Mouse (Mus musculus): Measurements from ENCODE around the gene Gm28539.
"Not testable (repeated sequence)": the region's sequence is repeated elsewhere in the genome, so short reads cannot be mapped to it uniquely, and the experiment has no call there.

Gene Gm28539

GRCm38 (mm10) chr16:18849521-18850190 lies 13.3 kb downstream of the Gm28539 start:
- not testable (repeated sequence) for ATAC-seq (ENCODE audit: low TSS enrichment)

DNA sequence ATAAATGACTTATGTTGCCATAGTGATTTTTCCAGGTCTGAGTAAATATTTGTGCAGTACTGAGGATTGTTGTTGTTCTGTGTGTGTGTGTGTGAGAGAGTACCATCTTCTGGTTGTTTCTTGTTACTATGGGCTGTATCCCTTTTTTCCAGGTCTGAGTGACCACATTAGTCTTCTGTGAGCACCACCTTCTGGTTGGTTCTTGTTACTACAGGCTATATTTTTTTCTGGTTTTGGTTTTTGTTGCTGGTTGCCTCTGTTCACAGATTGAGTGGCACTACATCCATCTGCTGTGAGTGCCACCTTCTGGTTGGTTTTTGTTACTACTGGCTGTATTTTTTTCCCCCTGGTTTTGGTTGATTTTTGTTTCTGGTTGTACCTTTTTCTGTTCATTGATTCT lies 22.2 kb downstream of the Gm28539 start:
- ATAC-seq (ENCODE audit: low TSS enrichment) = peak; percentile 59; the same call in 1 of the 2 replicates

DNA sequence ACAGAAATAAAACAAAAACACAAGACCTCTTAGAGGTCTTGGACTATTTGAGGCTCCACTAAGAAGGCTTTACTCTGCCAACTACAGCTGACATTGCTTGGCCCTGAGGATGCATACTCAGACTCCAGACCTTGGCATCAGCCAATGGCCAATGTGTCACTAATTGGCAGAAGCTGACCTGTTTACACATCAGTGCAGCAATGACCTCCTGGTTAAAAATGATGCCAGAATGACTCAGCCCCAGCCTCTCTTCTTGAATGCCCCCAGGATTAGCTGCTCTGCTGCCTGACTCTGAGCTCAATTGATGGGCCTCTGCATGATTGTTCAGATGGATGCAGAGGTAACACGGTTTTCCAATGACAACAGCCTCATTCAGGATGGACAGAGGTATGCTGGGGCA lies 23.8 kb downstream of the Gm28539 start:
- ATAC-seq (ENCODE audit: low TSS enrichment) = 0 out of 2 replicates have a peak, but pooled peaks have one; percentile 44

- ATAC-seq (ENCODE audit: low TSS enrichment) = not testable (repeated sequence)
Measured at GRCm38 (mm10) chr16:18870495-18870894, 34.1 kb downstream of the Gm28539 start.

DNA sequence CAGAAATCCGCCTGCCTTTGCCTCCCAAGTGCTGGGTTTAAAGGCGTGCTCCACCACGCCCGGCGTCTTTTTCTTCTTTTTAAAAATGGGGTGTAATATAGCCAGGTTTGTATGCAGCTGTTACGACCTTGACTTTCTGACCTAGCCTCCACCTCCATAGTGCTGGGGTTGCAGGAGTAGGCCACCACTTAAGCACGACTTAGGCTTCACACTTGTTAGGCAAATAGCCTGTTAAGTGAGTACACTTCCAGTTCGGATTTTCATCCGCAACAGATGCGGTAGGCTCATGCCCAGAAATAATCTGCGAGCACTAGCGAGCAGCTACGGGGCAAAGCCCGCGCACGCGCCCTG lies 39.7 kb downstream of the Gm28539 start:
- ATAC-seq (ENCODE audit: low TSS enrichment) = no peak

GRCm38 (mm10) chr16:18876442-18877308 lies 40.3 kb downstream of the Gm28539 start, which contains the start of the genes Mrpl40 and Hira:
Gene Mrpl40, minus strand, starts transcription at chr16:18876862.
Gene Hira, plus strand, starts transcription at chr16:18877037.
- peak; percentile 75 for ATAC-seq (ENCODE audit: low TSS enrichment)

- peak; percentile 28 for ATAC-seq (ENCODE audit: low TSS enrichment)
Measured at GRCm38 (mm10) chr16:18877386-18878090, 41.2 kb downstream of the Gm28539 start.

GRCm38 (mm10) chr16:18878091-18878720 lies 41.8 kb downstream of the Gm28539 start:
- peak; percentile 4 for ATAC-seq (ENCODE audit: low TSS enrichment)

DNA sequence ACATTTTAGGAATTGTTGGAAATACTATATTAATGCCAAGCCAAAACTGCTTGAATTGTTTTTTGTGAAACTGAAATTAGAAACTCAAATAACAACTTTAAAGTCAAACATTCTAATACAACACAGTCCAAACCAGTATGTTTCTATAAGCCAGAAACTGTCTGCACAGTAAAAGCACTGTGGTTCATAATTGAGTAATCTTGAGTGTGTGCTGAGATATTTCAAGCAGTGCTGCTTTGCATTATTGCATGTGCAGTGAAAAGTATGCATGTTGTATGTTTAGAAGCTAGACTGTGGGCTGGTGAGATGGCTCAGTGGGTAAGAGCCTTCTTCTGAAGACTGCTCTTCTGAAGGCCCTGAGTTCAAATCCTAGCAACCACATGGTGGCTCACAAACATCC lies 47.7 kb downstream of the Gm28539 start:
- no peak for ATAC-seq (ENCODE audit: low TSS enrichment)

DNA sequence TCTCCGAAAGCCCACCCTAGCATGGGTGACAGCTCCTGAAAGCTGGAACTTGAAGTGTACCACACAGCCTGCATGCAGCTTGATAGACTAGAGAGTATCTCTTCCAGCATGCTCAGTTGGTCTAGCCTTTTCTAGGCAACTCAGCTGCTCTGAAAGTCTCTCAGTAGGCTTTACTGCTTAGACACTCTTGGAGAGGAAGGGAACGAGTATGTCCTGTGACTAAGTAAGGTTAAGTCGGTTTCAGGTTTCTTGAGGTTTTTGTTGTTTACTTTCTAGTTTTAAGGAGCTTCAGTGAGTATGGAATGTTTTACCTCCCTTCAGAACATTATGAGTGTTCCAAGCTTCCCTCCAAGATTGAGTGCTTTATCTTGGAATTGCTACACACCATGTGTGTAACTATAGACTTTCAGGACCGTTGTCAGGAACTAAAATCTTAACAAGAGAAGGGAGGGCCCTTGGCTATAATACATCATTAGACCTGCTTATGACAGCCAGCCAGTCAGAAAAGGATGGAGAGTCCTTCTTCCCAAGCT lies 57.5 kb downstream of the Gm28539 start:
- no peak for ATAC-seq (ENCODE audit: low TSS enrichment)

DNA sequence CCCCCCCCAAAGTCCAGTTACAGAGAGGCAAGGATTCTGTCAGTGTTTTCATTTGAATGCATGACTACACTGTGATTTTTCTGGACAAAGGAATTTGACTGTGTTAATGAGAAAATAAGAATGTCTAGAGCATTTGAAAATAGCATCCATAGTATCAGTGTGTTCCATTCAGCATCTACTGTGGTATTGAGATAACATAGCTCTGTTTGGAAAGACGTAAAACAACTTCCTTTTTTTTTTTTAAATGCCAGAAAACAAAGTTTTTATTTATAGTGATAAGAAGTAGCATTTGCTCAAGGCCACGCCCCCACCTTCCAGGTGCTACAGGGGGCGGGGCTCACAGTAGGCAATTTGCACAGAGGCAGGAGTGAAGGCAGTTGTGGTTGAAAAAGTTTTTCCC lies 58.9 kb downstream of the Gm28539 start:
- ATAC-seq (ENCODE audit: low TSS enrichment) = no peak

GRCm38 (mm10) chr16:18896429-18896828 lies 60.0 kb downstream of the Gm28539 start:
- no peak for ATAC-seq (ENCODE audit: low TSS enrichment)

GRCm38 (mm10) chr16:18905648-18906047 lies 69.3 kb downstream of the Gm28539 start:
- no peak for ATAC-seq (ENCODE audit: low TSS enrichment)

DNA sequence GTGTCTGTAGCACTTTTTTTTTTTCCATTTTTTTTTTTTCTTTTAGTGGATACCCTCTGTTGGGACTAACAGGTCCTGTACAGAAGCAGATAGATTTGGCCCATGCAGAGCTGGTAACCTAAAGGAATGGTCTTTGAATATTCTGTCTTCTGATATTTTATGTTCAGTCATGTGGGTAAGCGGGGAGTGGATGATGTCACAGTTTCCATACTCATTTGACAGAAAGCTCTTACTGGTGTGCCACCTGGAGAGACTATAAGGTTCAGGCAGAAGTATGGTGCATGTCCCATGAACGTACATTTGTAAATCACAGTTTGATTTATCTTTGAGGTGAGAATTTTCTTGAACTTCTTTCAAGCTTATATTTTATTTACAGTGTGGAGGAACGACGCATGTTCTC lies 79.7 kb downstream of the Gm28539 start:
- no peak for ATAC-seq (ENCODE audit: low TSS enrichment)

DNA sequence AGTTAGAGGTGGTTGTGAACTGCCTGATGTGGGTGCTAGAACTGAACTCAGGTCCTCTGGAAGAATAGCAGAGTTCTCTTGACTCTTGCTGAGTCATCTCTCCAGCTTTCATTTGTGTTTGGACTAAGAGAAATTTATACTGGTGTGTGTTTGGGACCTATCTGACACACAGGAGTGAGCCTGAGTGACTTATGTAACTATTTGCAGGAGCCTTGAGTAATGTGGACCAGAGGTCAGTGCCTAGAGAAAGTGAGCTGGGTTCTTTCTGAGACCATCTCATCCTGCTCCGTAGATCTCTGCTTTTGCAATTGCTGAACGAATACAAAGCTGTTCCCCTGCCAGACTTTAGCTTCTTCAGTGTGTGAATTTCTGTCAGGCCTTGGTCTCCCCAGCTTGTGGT lies 85.4 kb downstream of the Gm28539 start:
- no peak for ATAC-seq (ENCODE audit: low TSS enrichment)

DNA sequence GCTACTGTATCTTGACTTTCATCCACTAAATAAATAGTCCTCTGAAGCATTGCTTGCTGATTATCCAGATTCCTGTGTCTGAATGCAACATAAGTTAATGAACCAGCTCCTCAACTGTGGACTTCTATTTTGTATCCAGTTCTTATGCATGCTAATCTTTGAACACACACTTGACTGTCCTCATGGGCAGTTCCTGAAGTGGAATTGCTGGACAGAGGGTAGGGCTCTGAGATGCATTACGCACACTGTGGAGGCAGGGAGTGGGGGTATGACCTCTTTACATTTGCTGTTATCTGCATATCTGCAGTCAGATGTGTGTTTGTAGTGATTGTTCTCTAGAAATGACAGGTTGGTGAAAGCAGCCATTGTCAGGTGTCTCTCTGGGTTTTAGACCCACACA lies 91.6 kb downstream of the Gm28539 start:
- no peak for ATAC-seq (ENCODE audit: low TSS enrichment)

DNA sequence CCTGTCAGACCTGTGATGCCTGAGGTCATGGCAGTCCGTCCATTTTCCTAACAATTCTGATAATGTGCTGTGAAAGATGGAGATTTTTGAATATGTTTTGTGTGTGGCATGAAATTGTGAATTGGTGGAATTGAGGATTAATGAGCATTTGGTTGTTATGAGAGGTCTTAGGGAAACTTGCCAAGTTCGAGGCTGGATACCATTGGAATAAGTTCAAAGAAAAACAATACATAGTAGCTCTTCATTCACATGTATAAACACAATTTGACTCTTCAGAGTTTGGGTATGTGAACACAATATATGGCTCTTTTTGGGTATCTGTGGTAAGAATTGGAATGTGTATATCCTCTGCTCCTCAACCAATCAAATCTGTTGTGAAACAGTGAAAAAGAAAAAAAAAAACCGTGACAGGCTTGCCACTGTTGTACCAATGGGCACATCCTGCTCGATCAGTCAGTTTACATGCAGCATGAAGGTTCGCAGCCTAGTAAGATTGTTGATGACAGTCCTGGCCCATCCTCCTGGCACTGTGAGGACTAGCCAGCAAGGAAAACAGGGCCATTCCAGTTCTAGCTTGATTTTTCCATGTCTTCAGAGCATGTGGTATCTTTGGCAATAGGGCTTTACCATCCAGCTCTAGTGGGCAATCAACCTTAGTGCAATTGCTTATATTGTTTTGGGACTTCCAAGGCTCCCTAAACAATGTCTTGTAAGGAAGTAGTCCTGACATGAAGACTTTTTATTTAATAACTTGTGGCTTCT lies 102.1 kb downstream of the Gm28539 start:
- no peak for ATAC-seq (ENCODE audit: low TSS enrichment)

DNA sequence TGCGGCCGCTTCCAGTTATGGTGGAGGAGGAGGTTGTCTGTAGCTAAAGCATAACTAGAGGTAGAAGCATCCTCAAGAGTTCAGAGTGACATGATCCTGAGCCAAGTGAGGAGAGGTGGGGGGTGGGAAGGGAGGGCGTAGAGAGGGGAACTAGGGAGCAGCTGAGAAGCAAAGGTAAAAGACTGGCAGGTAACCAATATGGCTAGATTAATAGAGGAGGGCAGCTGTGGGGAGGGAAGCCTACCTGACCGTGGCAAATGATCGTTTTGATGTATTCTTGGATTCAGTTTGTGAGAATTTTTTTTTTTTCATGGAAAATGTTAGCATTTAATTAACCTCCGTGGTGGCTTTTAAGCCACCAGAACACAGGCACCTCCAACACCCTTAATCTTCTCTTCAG lies 107.5 kb downstream of the Gm28539 start:
- no peak for ATAC-seq (ENCODE audit: low TSS enrichment)

DNA sequence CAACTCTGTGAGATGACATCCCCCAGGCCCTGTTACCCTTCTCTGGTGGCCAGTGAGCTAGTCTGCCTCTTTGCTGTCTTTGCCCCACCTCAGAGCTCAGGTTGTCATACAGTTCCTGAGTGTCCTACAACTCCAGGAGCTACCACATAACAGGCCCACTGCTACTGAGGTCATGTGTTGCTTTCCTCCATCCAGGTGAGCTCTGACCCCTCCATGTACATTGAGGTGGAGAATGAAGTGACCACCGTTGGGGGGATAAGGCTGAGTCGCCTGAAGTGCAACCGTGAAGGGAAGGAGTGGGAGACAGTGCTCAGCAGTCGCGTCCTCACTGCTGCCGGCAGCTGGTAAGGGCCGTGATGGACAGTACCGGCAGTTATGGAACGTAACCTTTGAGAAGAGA lies 112.6 kb downstream of the Gm28539 start:
- ATAC-seq (ENCODE audit: low TSS enrichment) = no peak

GRCm38 (mm10) chr16:18950351-18950750 lies 114.0 kb downstream of the Gm28539 start:
- ATAC-seq (ENCODE audit: low TSS enrichment) = no peak

DNA sequence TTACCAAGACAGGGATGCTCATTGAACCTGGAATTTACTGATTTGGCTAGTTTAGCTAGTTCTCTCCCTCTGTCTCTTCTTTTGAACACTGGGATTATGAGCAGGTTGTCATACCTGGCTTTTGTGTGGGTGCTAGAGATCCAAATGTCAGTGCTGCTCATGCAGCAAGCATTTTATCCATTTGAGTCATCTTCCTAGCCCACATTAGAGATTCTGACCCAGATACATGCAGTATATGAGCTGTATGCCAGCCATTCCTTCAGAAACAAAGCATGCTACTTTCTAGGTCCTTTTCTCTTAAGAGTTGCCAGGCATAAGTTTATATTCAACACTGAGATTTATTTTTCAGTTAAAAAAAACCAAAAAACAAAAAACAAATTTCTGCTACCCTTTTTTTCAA lies 116.4 kb downstream of the Gm28539 start:
- ATAC-seq (ENCODE audit: low TSS enrichment) = peak; percentile 80
